Mouse (Mus musculus) bone marrow macrophage, adult 2 months (primary cell): ENCODE results near the gene Cacna2d3.

Experiments
- CTCF ChIP-seq: IDR thresholded peaks from 2 replicates; pipeline ENCODE4 v1.5.1; 2012; ENCODE audit warnings: low read depth, mild to moderate bottlenecking, low read length, moderate library complexity
- POLR2A ChIP-seq: IDR thresholded peaks from 2 replicates; pipeline ENCODE4 v1.6.1; 2012; ENCODE audit warnings: mild to moderate bottlenecking, low read depth, low read length, borderline replicate concordance

GRCm38 (mm10) chr14:29268609-29269008 lies 453.1 kb downstream of the Cacna2d3 start:
- no peak for TF ChIP-seq CTCF
- no peak for TF ChIP-seq POLR2A
